Mouse (Mus musculus) limb, embryonic 14.5 days (tissue): ENCODE results near the gene Nacad. TPM values are rescaled to one million over a fixed set of nuclear protein-coding genes. Genes with fewer than 3 reads are reported as not detected.

Experiments
- ATAC-seq: fragments of 200-750 bp; cut with Nextera tagmentation; 2 replicates; pipeline ENCODE4 v1.8.0; 2017; ENCODE audit warnings: low read depth, moderate number of reproducible peaks, moderate TSS enrichment; ENCODE audit not compliant: low FRiP score
- DNase-seq: peaks from one replicate; pipeline ENCODE4 v3.0.0-alpha.2; 2015; ENCODE audit warnings: low spot score
- H3K27ac ChIP-seq: fragments of 300-500 bp; sonication (generic); replicated peaks from 2 replicates; pipeline ENCODE4 v1.5.1; 2014; ENCODE audit warnings: low read depth, mild to moderate bottlenecking, low read length, moderate library complexity, mixed read lengths
- H3K27me3 ChIP-seq: fragments of 300-500 bp; sonication (generic); 2 replicates; pipeline ENCODE4 v1.6.1; 2014; ENCODE audit warnings: low read length, mixed read lengths; ENCODE audit not compliant: control insufficient read depth, insufficient read depth
- H3K36me3 ChIP-seq: fragments of 300-500 bp; sonication (generic); 2 replicates; pipeline ENCODE4 v1.6.1; 2014; ENCODE audit warnings: mild to moderate bottlenecking, low read length, moderate library complexity, mixed read lengths; ENCODE audit not compliant: control insufficient read depth, insufficient read depth
- H3K4me1 ChIP-seq: fragments of 300-500 bp; sonication (generic); 2 replicates; pipeline ENCODE4 v1.6.1; 2014; ENCODE audit warnings: antibody characterized with exemption, low read length, mixed read lengths; ENCODE audit not compliant: control insufficient read depth, insufficient read depth
- H3K4me2 ChIP-seq: fragments of 300-500 bp; sonication (generic); replicated peaks from 2 replicates; pipeline ENCODE4 v1.6.1; 2014; ENCODE audit warnings: low read depth, mild to moderate bottlenecking, low read length, moderate library complexity; ENCODE audit not compliant: severe bottlenecking
- H3K4me3 ChIP-seq: fragments of 300-500 bp; sonication (generic); replicated peaks from 2 replicates; pipeline ENCODE4 v1.5.1; 2014; ENCODE audit warnings: low read length
- H3K9ac ChIP-seq: fragments of 300-500 bp; sonication (generic); 2 replicates; pipeline ENCODE4 v1.6.1; 2014; ENCODE audit warnings: mild to moderate bottlenecking, low read depth, low read length, moderate library complexity; ENCODE audit not compliant: severe bottlenecking
- H3K9me3 ChIP-seq: fragments of 300-500 bp; sonication (generic); 2 replicates; pipeline ENCODE4 v1.6.1; 2016; ENCODE audit warnings: low read length; ENCODE audit not compliant: control insufficient read depth
- POLR2A ChIP-seq: fragments of 200-500 bp; IDR thresholded peaks from 2 replicates; pipeline ENCODE4 v1.8.0; 2012; ENCODE audit warnings: inconsistent platforms, mild to moderate bottlenecking, moderate library complexity, borderline replicate concordance; ENCODE audit not compliant: insufficient read depth, insufficient read length; ENCODE audit errors: extremely low read depth
- WGBS: fragments of 180-500 bp; shearing (Covaris S2); extraction: QIAGEN DNeasy Blood & Tissue Kit; methylation state at CpG from one replicate; pipeline ENCODE4 v1.1.7; 2014; 5-methylcytosine and 5-hydroxymethylcytosine counted together
- polyA plus RNA-seq, 2 experiments: library from polyadenylated mRNA; depleted of rRNA in 1 of 2; stranded (reverse) in 1 of 2; unstranded in 1 of 2; fragments of >200 nt; fragmentation: Nextera tagmentation in 1 of 2; extraction: Ambion mirVana in 1 of 2; gene quantifications; 2 replicates each; pipeline versions ENCODE4 v1.2.1 to v1.2.3; 2012 to 2014

Nacad gene
- polyA plus RNA-seq, 2 experiments, result 0.89 to 2.0 TPM

- Histone ChIP-seq H3K9ac (no peak overlapping the region), H3K4me1 (peaks cover 5% of the 10 kb centered on the region; the same call in 1 of the 2 replicates), H3K27me3 (no peaks in the 10 kb centered on the region), H3K4me3 (no peak overlapping the region), H3K27ac (no peak overlapping the region), H3K4me2 (no peak overlapping the region), H3K36me3 (peaks cover 20% of the 10 kb centered on the region), H3K9me3 (no peaks in the 10 kb centered on the region)
- 92% methylated on average over 2 of the region's 2 CpGs for WGBS
- DNase-seq (no peak), ATAC-seq (no peak)
- no peak for TF ChIP-seq POLR2A
These were observed 45.9 kb downstream of the Nacad start for GRCm38 (mm10) chr11:6559996-6560395.

GRCm38 (mm10) chr11:6558234-6558633 is 47.6 kb downstream of the Nacad start:
- no peak overlapping the region for H3K4me3 ChIP-seq
- peaks cover 14% of the 10 kb centered on the region for H3K36me3 ChIP-seq
- H3K27me3 ChIP-seq, result no peaks in the 10 kb centered on the region
- no peak for TF ChIP-seq POLR2A
- H3K9me3 ChIP-seq, result no peaks in the 10 kb centered on the region
- no peak overlapping the region for H3K4me2 ChIP-seq
- no peak overlapping the region for H3K27ac ChIP-seq
- WGBS, result 84% methylated on average over 3 of the region's 3 CpGs
- H3K4me1 ChIP-seq, result peaks cover 5% of the 10 kb centered on the region; the same call in 1 of the 2 replicates
- ATAC-seq, result no peak
- H3K9ac ChIP-seq, result no peak overlapping the region
- no peak for DNase-seq

- Histone ChIP-seq H3K4me1 (peaks cover 8% of the 10 kb centered on the region), H3K36me3 (peaks cover 16% of the 10 kb centered on the region), H3K27me3 (no peaks in the 10 kb centered on the region), H3K9me3 (no peaks in the 10 kb centered on the region), H3K4me3 (no peak overlapping the region), H3K27ac (no peak overlapping the region; the same call in 1 of the 2 replicates), H3K4me2 (no peak overlapping the region), H3K9ac (no peak overlapping the region)
- ATAC-seq, result no peak
- no peak for TF ChIP-seq POLR2A
- no peak for DNase-seq
- 92% methylated on average over 3 of the region's 3 CpGs for WGBS
These were observed 55.7 kb downstream of the Nacad start for GRCm38 (mm10) chr11:6550201-6550600.

- 95% methylated on average over 2 of the region's 2 CpGs for WGBS
- no peak overlapping the region for H3K9ac ChIP-seq
- no peak for ATAC-seq
- no peak overlapping the region for H3K4me3 ChIP-seq
- DNase-seq, result no peak
- TF ChIP-seq POLR2A, result no peak
- H3K4me2 ChIP-seq, result no peak overlapping the region
- H3K9me3 ChIP-seq, result no peaks in the 10 kb centered on the region
- H3K27me3 ChIP-seq, result no peaks in the 10 kb centered on the region
- H3K36me3 ChIP-seq, result peaks cover 16% of the 10 kb centered on the region
- no peak overlapping the region for H3K27ac ChIP-seq
- peaks cover 8% of the 10 kb centered on the region for H3K4me1 ChIP-seq
These were observed 56.1 kb downstream of the Nacad start for GRCm38 (mm10) chr11:6549770-6550169.

Other genes with a start within 250 kb of the Nacad start
- 34.1 and 47.4 TPM in 2 replicates for gene Zmiz2, start 217.0 kb downstream of the Nacad start, polyA plus RNA-seq (2012; rRNA removed)
- 12.4 and 12.9 TPM in 2 replicates for gene Zmiz2, start 217.0 kb downstream of the Nacad start, polyA plus RNA-seq (2014; fragmentation: Nextera tagmentation; extraction: Ambion mirVana)
- 2,776 and 3,384 TPM in 2 replicates for gene Ppia, start 190.6 kb downstream of the Nacad start, polyA plus RNA-seq (2012; rRNA removed)
- gene Ppia, start 190.6 kb downstream of the Nacad start, polyA plus RNA-seq (2014; fragmentation: Nextera tagmentation; extraction: Ambion mirVana), result 4,586 and 4,744 TPM in 2 replicates
- 203 and 273 TPM in 2 replicates for gene H2afv, start 161.6 kb downstream of the Nacad start, polyA plus RNA-seq (2012; rRNA removed)
- 548 and 588 TPM in 2 replicates for gene H2afv, start 161.6 kb downstream of the Nacad start, polyA plus RNA-seq (2014; fragmentation: Nextera tagmentation; extraction: Ambion mirVana)
- 17.6 and 20.9 TPM in 2 replicates for gene Purb, start 130.1 kb downstream of the Nacad start, polyA plus RNA-seq (2012; rRNA removed)
- gene Purb, start 130.1 kb downstream of the Nacad start, polyA plus RNA-seq (2014; fragmentation: Nextera tagmentation; extraction: Ambion mirVana), result 24.8 and 27.1 TPM in 2 replicates
- gene Myo1g, start 85.1 kb downstream of the Nacad start, polyA plus RNA-seq (2012; rRNA removed), result 3.9 and 5.0 TPM in 2 replicates
- gene Myo1g, start 85.1 kb downstream of the Nacad start, polyA plus RNA-seq (2014; fragmentation: Nextera tagmentation; extraction: Ambion mirVana), result 3.1 and 3.2 TPM in 2 replicates
- 104 and 123 TPM in 2 replicates for gene Ccm2, start 59.2 kb downstream of the Nacad start, polyA plus RNA-seq (2012; rRNA removed)
- 96.0 and 98.9 TPM in 2 replicates for gene Ccm2, start 59.2 kb downstream of the Nacad start, polyA plus RNA-seq (2014; fragmentation: Nextera tagmentation; extraction: Ambion mirVana)
- gene Tbrg4, start 20.0 kb upstream of the Nacad start, polyA plus RNA-seq (2012; rRNA removed), result 108 and 147 TPM in 2 replicates
- 33.8 and 34.3 TPM in 2 replicates for gene Tbrg4, start 20.0 kb upstream of the Nacad start, polyA plus RNA-seq (2014; fragmentation: Nextera tagmentation; extraction: Ambion mirVana)
- not detected in 2 replicates for gene Wap, start 32.6 kb upstream of the Nacad start, polyA plus RNA-seq (2012; rRNA removed)
- not detected in 2 replicates for gene Wap, start 32.6 kb upstream of the Nacad start, polyA plus RNA-seq (2014; fragmentation: Nextera tagmentation; extraction: Ambion mirVana)
- 10.3 and 11.3 TPM in 2 replicates for gene Ramp3, start 52.5 kb upstream of the Nacad start, polyA plus RNA-seq (2012; rRNA removed)
- gene Ramp3, start 52.5 kb upstream of the Nacad start, polyA plus RNA-seq (2014; fragmentation: Nextera tagmentation; extraction: Ambion mirVana), result 4.5 and 6.7 TPM in 2 replicates
- not detected in 2 replicates for gene Gm11983, start 231.6 kb upstream of the Nacad start, polyA plus RNA-seq (2012; rRNA removed)
- not detected in 2 replicates for gene Gm11983, start 231.6 kb upstream of the Nacad start, polyA plus RNA-seq (2014; fragmentation: Nextera tagmentation; extraction: Ambion mirVana)